Mouse (Mus musculus): ENCODE results near the gene Thumpd3.

Gene Thumpd3

DNA sequence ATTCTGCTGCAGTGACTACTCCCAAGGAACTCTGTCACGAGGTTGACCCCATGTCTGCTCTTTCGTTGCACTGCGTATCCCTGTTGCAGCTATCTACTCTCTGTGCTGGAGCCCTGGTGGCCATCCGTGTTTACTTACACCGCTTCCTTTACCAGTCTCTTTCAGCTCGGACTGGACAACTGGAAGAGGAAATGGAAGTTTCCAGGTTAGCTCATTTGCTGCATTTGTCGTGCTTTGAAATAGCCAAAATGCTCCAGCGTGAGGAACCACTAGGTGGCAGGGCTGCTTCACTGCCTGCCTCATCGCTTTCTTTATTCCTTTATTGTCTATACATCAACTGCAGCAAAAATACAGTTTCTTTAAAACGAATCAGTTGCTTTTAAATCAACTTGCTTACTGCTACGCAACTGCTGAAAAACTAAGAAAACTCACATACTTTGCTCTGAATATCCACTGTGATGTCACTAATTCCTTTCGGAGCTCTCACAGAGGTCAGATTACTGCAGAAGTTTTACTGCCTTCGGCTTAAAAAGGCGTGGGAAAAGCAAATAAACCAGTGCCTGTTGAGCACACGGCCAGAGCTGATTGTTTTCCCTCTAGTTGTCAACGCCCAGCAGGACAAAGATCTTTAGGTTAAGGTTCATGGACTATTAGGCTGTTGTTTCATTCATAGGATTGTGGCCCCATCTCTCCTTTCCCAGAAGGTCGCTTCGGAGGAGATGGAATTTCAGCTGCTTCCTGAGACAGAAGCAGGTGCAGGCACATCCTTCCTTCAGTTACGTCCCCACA, 7.9 kb upstream of the Thumpd3 start:
- DNase-seq, result peak; percentile 32 to 70

DNA sequence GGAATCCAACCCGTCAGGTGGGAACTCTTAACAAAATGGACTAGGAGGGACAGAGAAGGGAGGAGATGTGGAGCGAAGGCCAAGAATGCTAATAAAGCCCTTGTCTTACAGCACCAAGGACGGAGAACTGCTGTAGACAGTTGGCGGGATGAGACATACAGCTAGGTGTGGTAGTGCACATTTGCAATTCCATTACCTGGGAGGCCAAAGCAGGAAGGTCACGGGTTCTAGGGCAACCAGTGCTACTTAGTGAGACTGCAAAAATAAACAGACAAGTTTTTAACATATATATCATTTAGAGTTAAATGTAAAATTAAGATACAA, 7.3 kb upstream of the Thumpd3 start:
- DNase-seq, result no peak

DNA sequence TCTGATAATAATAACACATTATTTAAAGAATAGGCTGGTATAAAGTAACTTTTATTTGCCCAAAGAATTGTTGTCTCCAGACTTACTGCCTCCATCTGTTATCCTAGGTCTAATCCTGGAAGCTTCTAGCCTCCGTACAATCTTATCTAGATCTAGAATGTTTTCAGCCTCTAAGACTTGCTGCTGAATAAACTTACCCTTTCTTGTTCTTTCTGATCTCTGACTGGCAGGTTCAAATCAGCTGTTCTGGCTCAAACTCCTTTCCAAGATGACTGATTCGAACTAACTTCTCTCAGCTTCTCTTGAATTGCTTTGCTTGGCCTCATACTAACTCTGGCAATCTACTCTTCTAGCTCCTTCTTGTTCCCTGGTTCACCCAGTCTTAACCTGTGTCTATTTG, 5.7 kb upstream of the Thumpd3 start:
- DNase-seq, result no peak

DNA sequence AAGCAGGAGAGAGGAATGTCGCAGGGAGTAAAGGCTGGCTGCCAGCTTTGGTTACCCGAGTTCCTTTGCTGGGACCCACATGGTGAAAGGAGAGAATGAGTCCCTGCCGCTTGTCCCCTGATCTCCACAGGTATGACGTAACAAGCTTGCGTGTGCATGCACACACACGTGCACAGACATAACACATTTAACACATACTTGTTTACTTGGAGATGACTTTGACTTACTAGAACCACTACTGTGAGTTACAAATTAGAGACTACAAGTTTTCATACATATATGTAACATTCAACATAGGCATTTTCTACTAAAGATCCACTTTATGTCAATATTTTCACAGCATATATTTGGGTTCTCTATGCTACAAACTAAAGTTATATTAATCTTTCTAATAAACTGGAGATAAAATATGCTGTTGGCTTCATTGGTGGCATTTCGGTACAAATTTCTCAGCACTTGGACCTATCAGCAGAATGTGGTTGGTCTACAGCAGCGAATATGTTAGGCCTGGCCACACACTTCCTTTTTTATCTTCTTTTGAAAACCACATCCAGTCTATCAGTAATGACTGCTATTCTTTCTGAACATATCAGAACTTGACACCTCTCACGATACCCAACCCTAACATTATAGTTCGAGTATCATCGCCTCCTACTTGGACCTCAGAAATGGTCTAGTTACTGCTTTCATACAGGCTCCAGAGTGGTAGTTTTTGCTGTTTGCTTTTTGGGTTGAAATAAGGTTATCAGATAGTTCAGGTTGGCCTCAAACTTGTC, 4.6 kb upstream of the Thumpd3 start:
- DNase-seq, result no peak

DNA sequence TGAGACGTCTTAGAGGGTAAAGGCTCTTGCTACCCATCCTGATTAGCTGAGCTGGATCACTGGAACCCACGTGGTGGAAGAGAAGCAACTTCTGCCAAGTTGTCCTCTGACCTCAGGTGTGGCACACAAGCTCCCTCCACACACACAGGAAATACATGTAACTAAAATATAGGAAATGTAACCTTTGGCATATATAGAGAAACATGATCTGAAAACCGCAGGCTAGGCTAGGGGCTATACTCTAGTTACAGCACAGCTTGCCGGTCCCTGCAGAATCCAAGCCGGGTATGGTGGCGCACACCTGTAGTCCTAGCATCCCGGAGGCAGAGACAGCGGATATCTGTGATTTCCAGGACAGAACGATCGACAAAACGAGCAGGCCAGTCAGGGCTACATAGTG, 450 bp upstream of the Thumpd3 start:
- DNase-seq, result no peak

DNA sequence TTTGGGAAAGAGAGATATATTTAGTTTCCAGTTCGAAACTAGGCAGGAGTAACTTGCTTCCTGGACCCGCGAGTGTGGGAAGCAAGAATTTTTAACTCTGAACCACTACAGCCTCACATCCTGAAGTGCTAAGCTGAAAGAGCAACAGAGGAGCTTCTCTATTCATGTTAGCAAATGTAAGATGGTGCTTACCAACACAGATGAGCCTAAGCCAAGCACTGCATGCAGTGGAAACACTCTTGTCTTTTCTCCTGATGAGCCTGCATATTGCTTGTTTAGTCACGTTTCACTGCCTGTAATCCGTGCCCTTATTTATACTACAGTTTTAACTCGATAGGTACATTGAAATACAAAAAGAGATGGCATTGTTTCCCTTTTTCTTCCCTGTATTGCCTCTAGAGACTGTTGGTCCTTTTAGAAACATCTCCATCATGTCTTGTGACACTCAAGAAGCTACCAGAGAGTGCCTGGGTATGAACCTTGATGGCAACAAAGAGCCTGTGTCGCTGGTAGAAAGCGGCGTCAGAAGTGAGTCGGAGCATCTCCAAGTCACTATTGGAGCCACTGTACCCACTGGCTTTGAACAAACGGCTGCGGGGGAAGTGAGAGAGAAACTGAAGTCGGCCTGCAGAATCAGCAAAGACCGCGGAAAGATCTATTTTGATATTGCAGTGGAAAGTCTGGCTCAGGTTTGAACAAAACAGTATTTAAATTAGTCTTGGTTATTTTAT, 1.2 kb downstream of the Thumpd3 start:
- peak; percentile 9 to 14 for DNase-seq

DNA sequence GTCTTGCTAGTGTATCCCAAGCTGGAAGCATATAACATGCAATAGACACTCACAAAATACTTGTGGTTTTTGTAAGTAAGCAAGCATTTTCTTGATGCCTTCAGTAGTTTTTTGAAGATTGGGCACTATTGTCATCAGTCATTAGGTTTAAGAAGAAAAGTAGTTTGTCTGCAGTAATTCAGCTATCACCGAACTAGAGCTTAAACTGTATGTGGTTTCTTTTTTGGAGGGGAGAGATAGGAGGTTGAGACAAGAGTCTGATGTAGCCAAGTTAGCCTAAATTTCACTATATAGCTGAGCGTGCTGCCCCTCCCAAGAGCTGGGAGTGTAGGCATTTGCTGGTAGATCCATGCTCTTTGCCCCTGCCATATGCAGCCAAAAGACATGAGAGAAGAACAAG, 2.3 kb downstream of the Thumpd3 start:
- no peak for DNase-seq

DNA sequence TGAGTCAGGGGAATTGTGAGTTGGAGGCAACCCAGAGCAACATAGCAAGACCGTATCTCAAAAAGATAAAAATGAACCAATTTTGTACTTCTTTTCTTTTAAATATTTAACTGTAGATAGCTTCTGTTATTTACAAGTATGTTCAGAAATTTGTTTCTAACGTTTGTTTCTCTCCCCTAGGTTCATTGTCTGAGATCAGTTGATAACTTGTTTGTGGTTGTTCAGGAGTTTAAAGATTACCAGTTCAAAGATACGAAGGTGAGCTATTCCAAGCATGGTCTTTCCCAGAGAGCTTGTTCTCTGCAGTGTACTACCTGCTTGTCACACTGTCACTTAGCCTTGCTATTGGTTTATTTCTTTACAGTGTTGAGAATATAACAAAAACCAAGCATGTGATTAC, 3.1 kb downstream of the Thumpd3 start:
- DNase-seq, result no peak

DNA sequence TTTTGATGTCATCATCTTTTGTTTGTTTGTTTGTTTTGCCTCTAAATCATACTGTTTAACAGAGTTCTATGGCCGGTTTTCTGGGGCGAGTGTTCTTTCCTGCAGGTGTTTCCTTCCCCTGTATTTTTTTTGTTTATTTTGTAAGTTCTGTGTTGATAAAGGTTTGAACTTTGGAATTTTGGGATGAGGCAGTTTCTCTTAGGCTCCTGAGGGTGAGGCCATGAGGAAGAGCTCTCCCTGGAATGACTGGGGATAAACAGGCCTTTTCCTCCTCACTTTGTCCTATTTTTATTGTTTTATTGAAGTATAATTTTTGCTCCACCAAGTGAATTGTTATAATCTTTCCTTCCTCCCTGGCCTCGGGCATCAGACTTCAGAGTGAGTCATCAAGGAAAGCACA, 6.9 kb downstream of the Thumpd3 start:
- DNase-seq, result no peak

DNA sequence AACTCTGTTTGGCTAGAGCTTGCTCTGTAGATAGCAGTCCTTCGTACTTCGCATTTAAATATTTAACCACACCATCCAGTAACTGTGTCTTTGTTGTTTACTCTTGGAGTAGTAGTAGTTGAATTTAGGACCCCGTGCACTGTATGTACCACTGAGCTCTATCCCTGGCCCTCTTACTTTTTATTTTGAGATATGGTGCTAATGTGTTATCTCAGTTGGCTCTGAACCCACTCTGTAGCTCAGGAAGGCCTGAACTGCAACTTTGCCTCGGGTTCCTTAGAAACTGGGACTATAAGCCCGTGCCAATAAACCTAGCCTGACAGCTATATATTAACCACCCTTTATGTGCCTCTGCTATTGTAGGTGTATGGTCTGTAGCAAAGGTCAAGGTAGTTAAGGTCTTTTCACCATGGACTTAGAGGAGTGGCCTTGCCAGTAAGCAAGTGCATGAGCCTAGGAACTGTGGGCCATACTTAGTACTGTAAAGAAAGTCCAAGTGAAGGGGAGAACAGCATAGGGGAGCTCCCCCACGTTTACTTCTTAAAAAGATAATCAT, 8.6 kb downstream of the Thumpd3 start:
- no peak for DNase-seq

DNA sequence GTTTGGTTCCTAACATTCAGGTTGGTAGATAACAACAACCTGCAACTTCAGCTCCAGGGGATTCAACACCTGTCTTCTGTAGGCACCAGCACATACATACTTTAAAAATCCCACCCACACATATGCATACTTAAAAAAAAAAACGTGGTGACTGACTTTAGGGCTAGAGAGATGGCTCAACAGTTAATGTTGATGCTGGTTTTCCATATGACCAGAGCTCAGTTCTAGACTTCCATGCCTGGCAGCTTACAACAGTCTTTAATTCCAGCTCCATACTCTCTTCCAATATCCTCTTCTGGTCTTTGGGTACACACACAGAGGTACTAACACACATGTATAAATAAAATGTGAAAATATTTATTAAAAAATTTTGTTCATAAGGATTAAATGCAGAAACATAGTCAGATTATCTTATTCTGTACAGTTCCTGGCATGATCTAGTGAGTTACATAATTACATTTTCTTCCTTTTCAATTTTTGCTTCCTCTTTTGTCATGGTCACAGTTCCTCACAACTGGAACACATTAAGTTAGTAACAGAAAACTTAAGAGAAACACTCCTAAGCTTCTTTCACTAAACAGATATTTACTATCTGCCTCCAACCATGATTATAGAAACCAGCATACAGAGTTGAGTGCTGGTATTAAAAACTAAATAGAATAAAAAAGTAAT, 15.0 kb downstream of the Thumpd3 start:
- DNase-seq, result no peak

DNA sequence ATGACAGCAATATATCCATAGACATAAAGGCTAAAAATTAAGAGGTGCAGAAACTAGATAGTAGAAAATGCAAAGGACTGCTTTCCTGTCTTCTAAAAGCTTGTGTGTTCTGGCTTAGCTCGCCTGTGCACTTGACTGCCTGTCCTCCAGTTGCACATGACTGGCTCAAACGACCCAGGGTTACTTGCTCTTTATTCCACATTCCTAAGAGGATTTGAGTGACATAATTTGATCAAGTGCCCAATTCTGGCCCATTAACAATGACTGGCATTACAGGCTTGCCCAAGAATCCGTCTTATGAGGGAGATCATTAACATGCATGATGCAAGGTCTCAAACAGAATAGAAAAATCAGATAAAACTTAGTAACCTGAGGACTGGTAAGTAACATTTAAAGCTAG, 16.2 kb downstream of the Thumpd3 start:
- DNase-seq, result no peak

DNA sequence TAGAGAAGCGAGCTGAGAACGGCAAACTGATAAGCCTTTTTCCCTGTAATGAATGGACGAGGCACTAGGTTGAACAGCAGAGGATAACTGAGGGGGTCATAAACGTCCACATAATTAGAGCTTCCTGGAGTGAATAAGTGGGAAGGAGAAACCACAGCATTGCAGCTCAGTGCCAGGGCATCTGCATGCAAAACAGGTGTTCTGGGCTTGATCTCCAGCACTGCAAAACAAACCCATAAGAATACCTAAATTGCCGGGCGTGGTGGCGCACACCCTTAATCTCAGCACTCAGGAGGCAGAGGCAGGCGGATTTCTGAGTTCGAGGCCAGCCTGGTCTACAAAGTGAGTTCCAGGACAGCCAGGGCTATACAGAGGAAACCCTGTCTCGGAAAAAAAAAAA, 17.3 kb downstream of the Thumpd3 start:
- no peak for DNase-seq

DNA sequence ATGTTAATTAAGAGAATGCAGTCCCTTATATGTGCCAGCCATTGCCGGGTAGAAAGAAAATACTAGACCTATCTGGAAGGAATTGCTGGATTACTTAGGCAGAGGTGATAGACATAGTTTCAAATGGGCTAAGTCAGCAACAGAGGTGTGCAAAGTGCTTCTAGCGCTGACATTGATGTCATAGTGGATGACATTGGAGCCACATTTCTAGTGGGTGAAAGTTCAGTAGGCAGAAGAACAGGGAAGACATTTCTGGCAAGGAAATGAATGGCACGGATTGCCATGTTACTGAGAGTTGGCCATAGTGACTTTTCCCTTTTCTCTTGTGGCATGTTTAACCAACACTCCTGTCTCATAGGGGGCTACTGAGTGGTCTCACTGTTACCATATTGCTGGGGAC, 19.2 kb downstream of the Thumpd3 start:
- no peak for DNase-seq

DNA sequence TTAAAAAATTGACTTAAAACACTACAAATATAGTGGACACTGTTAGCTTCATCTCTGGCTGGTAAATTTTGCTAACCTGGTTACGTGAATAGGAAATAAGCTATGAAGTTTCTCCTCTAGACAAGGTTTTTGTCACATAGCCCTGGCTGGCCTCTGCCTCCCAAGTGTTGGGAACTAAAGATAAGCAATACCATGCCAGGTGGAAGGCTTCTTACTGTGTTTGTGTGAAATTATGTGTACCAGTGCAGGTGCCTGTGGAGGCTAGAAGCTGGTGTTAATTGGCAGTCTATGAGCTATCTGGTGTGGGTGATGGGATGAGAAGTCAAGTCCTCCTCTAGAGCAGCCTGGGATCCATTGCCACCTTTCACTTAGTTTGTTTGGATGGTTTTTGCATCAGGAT, 23.1 kb downstream of the Thumpd3 start:
- no peak for DNase-seq

DNA sequence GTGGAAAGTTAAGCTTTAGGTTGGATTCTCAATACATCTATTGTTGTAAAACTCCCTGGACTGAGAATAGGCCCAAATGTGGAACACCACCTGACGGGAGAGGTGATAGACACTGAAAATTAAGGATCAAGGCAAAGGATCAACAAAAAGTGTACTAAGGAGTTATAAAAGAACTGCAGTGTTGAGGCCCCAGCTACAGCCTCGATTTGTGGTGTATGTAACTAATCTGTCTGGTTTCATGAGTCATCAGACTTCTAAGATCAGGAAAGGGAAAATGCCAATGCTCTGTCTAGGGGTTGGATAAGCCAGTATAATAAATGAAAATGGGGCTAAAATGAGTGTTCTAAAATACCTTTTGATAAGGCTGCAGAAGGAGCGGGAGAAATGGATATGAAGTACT, 29.2 kb downstream of the Thumpd3 start:
- no peak for DNase-seq

DNA sequence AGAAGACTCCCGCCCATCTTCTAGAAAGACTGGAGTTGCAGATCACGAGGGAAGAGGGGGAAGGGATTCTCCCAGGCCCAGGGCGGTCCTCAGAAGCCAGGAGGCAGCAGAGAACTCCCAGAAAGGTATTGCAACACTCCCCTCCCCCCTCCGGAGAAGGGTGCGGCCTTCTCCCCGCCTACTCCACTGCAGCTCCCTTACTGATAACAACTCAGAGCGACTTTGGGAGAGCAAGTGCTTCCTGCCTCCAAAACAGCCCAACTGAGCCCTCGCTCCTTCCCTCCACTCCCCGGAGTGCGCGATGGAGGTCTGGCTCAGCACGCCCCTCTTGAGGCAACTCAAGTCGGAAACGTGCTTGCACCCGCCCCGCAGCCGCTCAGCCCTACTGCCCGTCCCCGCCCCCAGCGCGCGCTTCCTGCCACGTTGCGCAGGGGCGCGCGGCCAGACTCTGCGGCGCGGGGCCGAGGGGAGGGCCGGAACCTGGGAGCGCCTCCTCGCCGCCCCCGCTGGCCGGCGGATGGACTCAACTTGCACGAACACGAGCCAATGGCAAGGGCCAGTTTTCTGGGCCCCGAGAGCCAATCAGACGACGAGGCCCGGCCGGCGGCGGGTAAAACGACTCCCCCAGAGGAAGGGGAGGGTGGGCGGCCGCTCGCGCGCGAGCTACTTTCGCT, 30.1 kb downstream of the Thumpd3 start:
- DNase-seq, result peak; percentile 91 to 93

DNA sequence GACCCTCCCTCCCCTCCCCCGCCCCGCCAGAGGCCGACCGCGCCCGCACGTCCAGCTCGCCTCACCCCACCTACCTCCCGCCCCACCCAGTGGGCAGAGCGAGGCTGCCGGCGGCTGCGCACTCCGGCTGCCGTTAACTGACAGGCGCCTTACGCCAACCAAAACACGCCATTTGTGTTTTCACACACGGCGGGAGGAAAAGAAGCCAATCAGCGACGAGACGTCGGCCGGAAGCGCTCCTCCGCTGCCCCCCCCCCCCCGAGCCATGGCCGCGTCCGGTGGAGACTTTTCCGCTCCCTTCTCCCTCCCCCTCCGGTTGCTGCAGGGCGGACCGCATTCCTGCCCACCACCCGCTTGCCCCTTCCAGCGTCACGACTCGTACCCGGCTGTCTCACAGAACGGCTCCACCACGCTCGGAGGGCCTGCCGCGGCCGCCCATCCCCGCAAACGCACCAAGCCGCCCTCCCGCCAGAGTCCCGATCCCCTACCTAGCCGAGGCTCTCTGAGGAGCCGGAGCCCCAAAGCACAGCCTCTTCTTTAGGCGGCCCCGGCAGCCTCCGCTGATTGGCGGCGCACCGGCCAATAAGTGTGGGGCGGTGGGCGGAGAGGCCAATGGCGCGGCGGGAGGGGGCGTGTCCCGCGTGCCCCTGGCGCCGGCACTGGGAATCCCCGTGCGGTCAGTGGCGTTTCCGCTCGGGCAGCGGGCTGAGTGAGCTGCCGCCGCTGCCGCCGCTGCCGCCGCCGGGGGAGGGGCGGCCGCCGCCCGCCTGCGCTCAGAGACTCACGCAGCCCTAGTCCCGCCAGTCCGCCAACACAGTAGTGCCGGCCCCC, 30.9 kb downstream of the Thumpd3 start, which contains the start of gene Setd5:
Gene Setd5 (plus strand): TSS at position 680 of the 831 bp plus-strand sequence.
- peak; percentile 97 to 98 for DNase-seq

DNA sequence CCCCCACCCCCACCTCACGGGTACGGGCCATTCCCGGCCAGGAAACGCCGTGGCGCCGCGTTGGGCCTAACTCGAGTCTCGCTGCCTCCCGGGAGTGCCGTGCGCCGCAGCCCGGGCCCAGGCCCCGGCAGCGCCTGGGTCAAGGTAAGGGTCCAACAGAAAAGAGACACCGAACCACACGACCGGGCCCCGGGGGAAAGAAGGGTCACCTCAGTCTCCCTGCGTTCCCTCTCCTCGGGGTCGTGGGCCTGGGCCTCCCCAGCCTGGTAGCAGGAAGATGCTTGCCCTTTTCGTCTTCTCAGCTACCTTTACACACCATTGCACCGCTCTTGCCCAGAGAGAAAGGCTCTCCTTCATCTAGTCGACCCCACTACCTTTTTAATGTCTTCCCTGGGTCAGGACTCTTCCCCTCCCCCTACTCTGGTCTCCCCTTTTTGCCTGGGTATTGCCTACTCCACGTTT, 31.6 kb downstream of the Thumpd3 start:
- no peak for DNase-seq

DNA sequence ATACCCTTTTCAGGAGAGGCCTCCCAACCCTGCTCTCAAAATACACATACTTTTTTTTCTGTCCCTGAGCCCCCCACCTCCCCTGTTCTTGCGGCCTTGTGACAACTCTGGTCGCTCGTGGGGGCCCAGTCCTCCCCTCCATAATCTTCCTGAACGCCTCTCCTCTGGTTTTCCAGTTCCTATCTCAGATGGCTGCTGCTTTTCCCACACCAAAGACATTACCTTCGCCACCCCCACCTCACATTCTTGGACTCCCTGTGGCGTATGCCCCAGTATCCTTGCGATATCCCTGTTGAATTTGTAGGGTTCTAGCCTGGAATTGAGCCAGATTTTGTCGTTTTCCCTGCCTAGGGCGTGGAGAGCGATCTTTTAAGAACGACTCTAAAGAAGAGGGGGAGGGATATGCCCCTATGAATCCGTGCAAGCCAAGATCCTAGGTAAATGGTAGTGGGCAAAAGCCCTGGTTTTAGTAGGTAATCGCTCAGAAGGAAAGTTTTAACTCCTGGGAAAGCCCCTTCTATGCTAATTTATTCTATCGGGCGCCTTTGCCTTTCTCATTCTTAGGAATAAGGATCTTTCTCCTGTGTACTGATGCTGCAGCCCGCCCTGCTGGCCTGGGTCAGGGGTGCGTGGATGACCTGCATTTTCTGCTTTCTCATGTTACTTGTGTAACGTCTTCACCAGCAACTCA, 32.2 kb downstream of the Thumpd3 start:
- peak in 1 of 2 experiments; percentile 18 for DNase-seq

DNA sequence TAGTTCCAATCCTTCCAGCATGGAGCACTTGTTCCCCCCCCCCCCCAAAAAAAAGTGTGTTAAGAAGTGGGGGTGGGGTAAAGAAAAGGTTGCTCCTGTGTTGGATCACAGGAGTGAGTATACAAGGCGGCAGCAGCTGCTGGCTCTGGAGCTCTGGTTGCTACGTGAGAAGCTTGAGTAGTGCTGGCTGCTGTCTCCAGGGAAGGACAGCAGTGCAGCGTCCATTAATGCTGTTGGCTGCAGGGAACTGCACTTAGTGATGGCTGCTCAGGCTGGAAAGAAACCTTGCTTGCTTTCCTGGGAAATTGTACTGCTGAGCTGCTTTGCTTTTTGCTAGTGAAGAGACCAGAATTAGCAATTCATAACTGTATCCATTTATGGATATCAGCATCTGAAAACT, 33.5 kb downstream of the Thumpd3 start:
- no peak for DNase-seq

Data from spleen, adult 18-20 months (tissue).